Mouse (Mus musculus): ENCODE data around the gene Ush1g.

DNA sequence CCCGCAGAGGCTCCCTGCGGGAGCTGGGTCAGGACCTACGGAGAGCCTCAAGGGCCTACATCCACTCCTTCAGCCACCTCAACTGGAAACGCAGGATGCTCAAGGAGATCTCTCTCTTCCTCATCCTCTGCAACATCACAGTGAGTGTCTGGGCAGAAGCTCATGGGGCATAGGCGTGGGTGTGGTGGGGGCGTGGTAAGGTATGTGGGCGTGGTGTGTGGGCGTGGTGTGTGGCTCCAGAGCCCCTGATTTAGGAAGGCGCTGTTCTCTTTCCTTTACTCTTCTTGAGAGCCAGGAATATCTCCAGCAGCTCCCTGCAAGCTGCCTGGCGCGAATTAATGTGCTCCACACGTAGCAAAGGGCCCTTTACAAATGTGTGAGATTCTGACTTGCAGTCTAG is 23.1 kb upstream of the Ush1g start:
- TF ChIP-seq CTCF (IDR thresholded peaks at IDR 0.05; ENCODE audit: control insufficient read depth, insufficient read depth, insufficient read length) (no peak), FOSL1 (IDR thresholded peaks at IDR 0.05; ENCODE audit: insufficient read depth, low read length, poor library complexity, severe bottlenecking) (no peak)
